9 mouse cellular contexts compared by ENCODE assay signal in the genomic region with DNA sequence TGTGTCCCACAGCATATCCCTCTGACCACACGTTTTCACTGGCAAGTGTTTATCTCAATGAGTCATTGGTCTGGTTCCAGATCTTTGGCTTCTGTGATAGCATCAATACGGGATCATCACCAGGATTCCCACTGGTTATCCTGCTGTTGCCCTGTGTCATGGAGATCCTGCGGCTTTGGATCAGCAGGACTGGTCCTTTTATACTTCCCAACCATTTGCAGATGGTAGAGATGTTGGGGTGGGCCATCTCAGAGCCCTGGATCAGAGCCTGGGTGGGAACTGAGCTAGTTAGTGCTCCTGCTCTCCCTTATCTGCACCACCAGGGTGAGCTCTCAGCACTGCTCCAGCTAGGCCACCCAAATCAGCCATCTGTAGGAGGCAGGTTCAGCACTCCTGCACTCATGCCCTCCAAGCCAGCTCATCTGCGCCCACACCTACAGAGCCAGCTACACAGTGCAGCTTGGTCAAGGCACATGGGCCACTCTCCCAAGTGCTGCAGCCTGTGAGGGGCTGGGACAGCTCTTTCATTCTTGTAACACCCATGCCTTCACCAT. TPM values are rescaled to one million over a fixed set of nuclear protein-coding genes. Genes with fewer than 3 reads are reported as not detected.
DNase-seq lines count a peak whose midpoint lies in the region; ATAC-seq and TF ChIP-seq lines count a peak whose summit lies in the region.
"Had no signal": no experiment of that assay in that cellular context is flagged by ENCODE, and none has a peak within 500 bp of the region (broad histone marks: within the 10 kb centered on the region; RNA-seq: fewer than 3 reads in every experiment).

No protein-coding gene starts in this region.

- 50% methylated on average over 4 of the region's 4 CpGs for WGBS in heart, embryonic 16.5 days
- 49% methylated on average over 4 of the region's 4 CpGs for WGBS in heart, embryonic 11.5 days (ENCODE audit: insufficient replicate concordance)
- 37% methylated on average over 4 of the region's 4 CpGs for WGBS in liver, embryonic 16.5 days (ENCODE audit: insufficient replicate concordance)
- WGBS in midbrain, embryonic 10.5 days, result 64% methylated on average over 4 of the region's 4 CpGs

- no peak for TF ChIP-seq POLR2A in brain, embryonic 14.5 days (IDR thresholded peaks at IDR 0.05; ENCODE audit: borderline replicate concordance, extremely low read depth, insufficient read depth, insufficient read length, poor library complexity, severe bottlenecking)

- H3K4me2 ChIP-seq in heart, embryonic 16.5 days (ENCODE audit: low read depth, low read length), result no peak overlapping the region
- no peak overlapping the region for H3K4me2 ChIP-seq in heart, embryonic 11.5 days
- no peak overlapping the region for H3K4me2 ChIP-seq in liver, embryonic 16.5 days (ENCODE audit: low read depth, low read length)
- H3K4me2 ChIP-seq: limb, embryonic 12.5 days had no signal

- H3K4me3 ChIP-seq in heart, embryonic 16.5 days (ENCODE audit: low read length), result no peak overlapping the region
- no peak overlapping the region for H3K4me3 ChIP-seq in heart, embryonic 11.5 days (ENCODE audit: low read depth, low read length)
- no peak overlapping the region for H3K4me3 ChIP-seq in liver, embryonic 16.5 days (ENCODE audit: low read depth, low read length)
- no peak overlapping the region for H3K4me3 ChIP-seq in midbrain, embryonic 10.5 days
- H3K4me3 ChIP-seq: limb, embryonic 12.5 days had no signal

- TF ChIP-seq CTCF in brain, embryonic 14.5 days (IDR thresholded peaks at IDR 0.05; ENCODE audit: borderline replicate concordance, extremely low read depth, insufficient read depth, insufficient read length), result peak; percentile 44; the same call in 1 of the 2 replicates

- no peaks in the 10 kb centered on the region for H3K9me3 ChIP-seq in heart, embryonic 16.5 days (replicated peaks; ENCODE audit: control insufficient read depth, low read length)
- no peaks in the 10 kb centered on the region for H3K9me3 ChIP-seq in heart, embryonic 11.5 days (replicated peaks; ENCODE audit: control insufficient read depth, low read length)
- no peaks in the 10 kb centered on the region for H3K9me3 ChIP-seq in liver, embryonic 16.5 days (replicated peaks; ENCODE audit: control insufficient read depth, low read length)
- H3K9me3 ChIP-seq in midbrain, embryonic 10.5 days (replicated peaks), result no peaks in the 10 kb centered on the region
- H3K9me3 ChIP-seq: limb, embryonic 12.5 days had no signal

- no peaks in the 10 kb centered on the region for H3K36me3 ChIP-seq in heart, embryonic 16.5 days (ENCODE audit: control insufficient read depth, insufficient read depth)
- H3K36me3 ChIP-seq in heart, embryonic 11.5 days (ENCODE audit: control insufficient read depth, insufficient read depth, low read length), result no peaks in the 10 kb centered on the region
- no peaks in the 10 kb centered on the region for H3K36me3 ChIP-seq in liver, embryonic 16.5 days (ENCODE audit: control insufficient read depth, insufficient read depth)
- H3K36me3 ChIP-seq in midbrain, embryonic 10.5 days, result no peaks in the 10 kb centered on the region
- H3K36me3 ChIP-seq: limb, embryonic 12.5 days had no signal

- 0 out of 2 replicates have a peak, but pooled peaks have one; percentile 18 for ATAC-seq in heart, embryonic 16.5 days (replicated peaks; ENCODE audit: extremely low read depth, insufficient read depth, low FRiP score)
- ATAC-seq in heart, embryonic 11.5 days (replicated peaks; ENCODE audit: insufficient number of reproducible peaks, low FRiP score, low TSS enrichment), result no peak
- peak; percentile 19; the same call in 1 of the 2 replicates for ATAC-seq in liver, embryonic 16.5 days (ENCODE audit: low read depth)

- H3K4me1 ChIP-seq in heart, embryonic 16.5 days (ENCODE audit: control insufficient read depth, insufficient read depth, low read length), result peaks cover 5% of the 10 kb centered on the region
- H3K4me1 ChIP-seq in heart, embryonic 11.5 days (ENCODE audit: control insufficient read depth, insufficient read depth, low read length), result no peaks in the 10 kb centered on the region
- no peaks in the 10 kb centered on the region for H3K4me1 ChIP-seq in liver, embryonic 16.5 days (ENCODE audit: control insufficient read depth, low read depth, low read length)
- no peaks in the 10 kb centered on the region for H3K4me1 ChIP-seq in midbrain, embryonic 10.5 days

- H3K27me3 ChIP-seq in heart, embryonic 16.5 days (ENCODE audit: control insufficient read depth, insufficient read depth, low read length), result no peaks in the 10 kb centered on the region
- no peaks in the 10 kb centered on the region for H3K27me3 ChIP-seq in heart, embryonic 11.5 days (ENCODE audit: control insufficient read depth, insufficient read depth, low read length)
- H3K27me3 ChIP-seq in liver, embryonic 16.5 days (ENCODE audit: control insufficient read depth, insufficient read depth, low read depth, low read length), result no peaks in the 10 kb centered on the region
- H3K27me3 ChIP-seq in midbrain, embryonic 10.5 days (ENCODE audit: low read depth, poor library complexity, severe bottlenecking), result no peaks in the 10 kb centered on the region
- H3K27me3 ChIP-seq: limb, embryonic 12.5 days had no signal

- no peak overlapping the region for H3K27ac ChIP-seq in heart, embryonic 16.5 days (ENCODE audit: low read length)
- no peak overlapping the region for H3K27ac ChIP-seq in heart, embryonic 11.5 days (ENCODE audit: low read depth, low read length)
- H3K27ac ChIP-seq in liver, embryonic 16.5 days (ENCODE audit: low read length), result no peak overlapping the region
- H3K27ac ChIP-seq in midbrain, embryonic 10.5 days (replicated peaks), result no peak overlapping the region
- H3K27ac ChIP-seq: limb, embryonic 12.5 days had no signal

- peak; percentile 25 for DNase-seq in ES-CJ7 (ENCODE audit: low read depth, low spot score)
- no peak for DNase-seq in brain, embryonic 14.5 days (ENCODE audit: low read depth)
- DNase-seq in B cell, adult 2 months, result no peak
- DNase-seq in midbrain, embryonic 10.5 days (ENCODE audit: low spot score), result no peak
- DNase-seq in spleen, adult 12 weeks (ENCODE audit: low spot score), result no peak

- no peak overlapping the region for H3K9ac ChIP-seq in heart, embryonic 16.5 days (ENCODE audit: low read length)
- no peak overlapping the region for H3K9ac ChIP-seq in heart, embryonic 11.5 days (ENCODE audit: low read depth, low read length)
- no peak overlapping the region for H3K9ac ChIP-seq in liver, embryonic 16.5 days (ENCODE audit: low read depth, low read length)
- H3K9ac ChIP-seq: limb, embryonic 12.5 days had no signal

RNA-seq across cellular contexts. Expression of gene Zfp618, which starts 21.0 kb away (rescaled TPM):
- 7.7 and 12.5 TPM in 2 replicates for polyA plus RNA-seq in heart, embryonic 16.5 days (2015; fragmentation: Nextera tagmentation; extraction: Ambion mirVana)
- 11.6 and 12.3 TPM in 2 replicates for polyA plus RNA-seq in heart, embryonic 11.5 days (2014; fragmentation: Nextera tagmentation; extraction: Ambion mirVana)
- polyA plus RNA-seq in brain, embryonic 14.5 days (2012; rRNA removed), result 25.8 and 39.7 TPM in 2 replicates
- polyA plus RNA-seq in liver, embryonic 16.5 days (2015; fragmentation: Nextera tagmentation; extraction: Ambion mirVana), result 5.8 and 9.2 TPM in 2 replicates
- 23.9 and 26.6 TPM in 2 replicates for polyA plus RNA-seq in midbrain, embryonic 10.5 days (2016; fragmentation: Nextera tagmentation; extraction: Ambion mirVana)
